Mouse (Mus musculus): ENCODE results near the gene Stx18.
A peak's percentile ranks its signal among the peaks of the same experiment; 100 is the strongest.

The Stx18 gene

GRCm38 (mm10) chr5:38038710-38039592 is at the start of gene Stx18:
Stx18 (plus strand) TSS chr5:38038742.
- DNase-seq, result peak; percentile 84

DNA sequence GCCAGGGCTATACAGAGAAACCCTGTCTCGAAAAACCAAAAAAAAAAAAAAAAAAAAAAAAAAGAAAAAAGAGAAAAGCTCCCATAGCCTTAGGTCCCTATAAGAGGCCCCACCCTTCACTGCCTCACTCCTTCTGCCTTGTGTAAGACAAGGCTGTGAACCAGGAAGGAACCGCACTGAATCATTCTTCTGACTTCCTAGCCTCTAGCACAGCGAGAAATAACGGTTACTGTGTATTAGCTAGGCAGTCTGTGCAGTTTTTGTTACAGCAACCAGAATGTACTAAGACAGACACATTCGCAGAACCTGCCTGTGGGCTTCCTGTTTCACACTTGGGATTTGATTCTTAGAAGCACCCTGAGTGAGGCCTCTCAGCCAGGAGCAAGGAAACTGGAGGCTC is 46.2 kb upstream of the Stx18 start:
- no peak for DNase-seq

- DNase-seq, result no peak
These were observed 39.7 kb upstream of the Stx18 start for GRCm38 (mm10) chr5:37998805-37999204.

- DNase-seq, result no peak
These were observed 36.0 kb upstream of the Stx18 start for GRCm38 (mm10) chr5:38002573-38002972.

- DNase-seq, result no peak
These were observed 33.8 kb upstream of the Stx18 start for GRCm38 (mm10) chr5:38004746-38005145.

DNA sequence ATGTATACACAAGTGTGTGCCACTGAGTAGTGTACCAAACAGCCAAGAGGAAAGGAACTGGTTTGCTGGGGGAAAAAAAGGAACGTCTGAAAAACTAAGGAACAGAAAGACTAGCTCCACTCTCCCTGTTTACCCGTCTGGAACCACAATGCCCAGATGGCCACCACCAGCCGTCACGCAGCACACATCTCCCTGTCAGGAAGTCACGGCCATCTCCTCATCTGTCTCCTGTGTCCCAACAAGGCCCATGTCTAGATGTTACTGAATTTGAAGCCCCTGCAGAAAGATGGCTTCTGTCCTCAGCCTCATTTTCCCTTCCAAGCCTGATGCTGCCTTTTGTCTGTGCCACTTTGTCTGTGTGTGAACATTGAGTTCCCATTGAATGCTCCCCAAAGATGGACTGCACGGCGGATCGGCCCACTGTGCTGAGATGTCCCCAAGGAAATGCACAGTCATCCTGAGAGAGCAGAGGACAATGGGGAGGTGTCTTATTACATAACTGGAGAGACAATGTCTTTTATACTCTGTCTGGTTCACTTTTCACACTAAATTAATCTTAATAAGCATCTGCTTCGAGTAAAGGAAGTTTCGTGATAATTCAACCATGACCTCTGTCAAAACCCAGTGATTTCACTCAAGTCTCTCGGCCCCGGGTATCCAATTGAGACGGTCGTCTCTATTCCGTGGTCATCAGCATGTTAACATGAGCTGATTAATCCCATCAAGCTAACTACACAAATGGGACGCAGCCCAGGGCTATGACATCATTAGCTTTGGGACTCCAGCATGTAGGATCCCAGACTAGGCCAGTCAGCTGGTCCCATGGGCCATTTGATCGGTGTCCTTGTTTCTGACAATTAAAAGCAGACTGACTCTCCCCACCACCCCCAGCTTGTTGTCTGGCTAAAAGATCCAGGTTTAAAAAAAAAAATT is 31.9 kb upstream of the Stx18 start:
- no peak for DNase-seq

GRCm38 (mm10) chr5:38009071-38009470 is 29.5 kb upstream of the Stx18 start:
- no peak for DNase-seq

DNA sequence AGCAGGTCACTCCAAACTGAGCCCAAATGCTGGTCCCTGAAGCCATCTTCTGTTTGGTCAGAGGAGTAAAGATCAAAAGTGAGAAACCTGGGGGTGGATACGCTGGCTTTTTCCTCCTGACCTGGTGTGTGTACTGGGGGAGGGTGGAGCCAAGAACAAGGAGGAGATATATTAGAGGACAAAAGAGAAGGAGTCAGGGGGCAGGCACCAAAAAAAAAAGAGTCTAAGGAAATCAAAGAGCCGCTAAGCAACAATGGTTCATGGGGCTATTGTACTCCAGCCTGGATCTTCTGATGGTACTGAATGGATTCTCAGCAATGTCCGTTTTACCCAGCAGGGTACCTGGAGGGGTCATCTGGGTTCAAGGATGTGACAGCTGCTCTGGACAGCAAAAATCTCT is 23.6 kb upstream of the Stx18 start:
- DNase-seq, result no peak

- no peak for DNase-seq
These were observed 21.6 kb upstream of the Stx18 start for GRCm38 (mm10) chr5:38016945-38017344.

GRCm38 (mm10) chr5:38027656-38028055 is 10.9 kb upstream of the Stx18 start:
- DNase-seq, result no peak

DNA sequence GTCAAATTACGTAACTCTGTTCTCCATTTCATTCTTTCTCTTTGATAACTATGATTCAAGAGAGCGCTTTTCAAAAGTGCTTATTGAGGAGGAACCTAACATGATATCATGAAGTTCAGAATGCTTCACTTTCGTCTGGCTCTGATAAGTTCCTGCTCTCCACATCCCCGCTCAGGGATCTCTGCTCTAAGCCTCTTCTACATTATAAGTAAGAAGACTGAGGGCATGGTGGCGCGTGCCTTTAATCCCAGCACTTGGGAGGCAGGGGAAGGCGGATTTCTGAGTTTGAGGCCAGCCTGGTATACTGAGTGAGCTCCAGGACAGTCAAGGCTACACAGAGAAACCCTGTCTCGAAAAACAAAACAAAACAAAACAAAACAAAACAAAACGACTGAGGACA is 268 bp upstream of the Stx18 start:
- DNase-seq, result peak; percentile 21

DNA sequence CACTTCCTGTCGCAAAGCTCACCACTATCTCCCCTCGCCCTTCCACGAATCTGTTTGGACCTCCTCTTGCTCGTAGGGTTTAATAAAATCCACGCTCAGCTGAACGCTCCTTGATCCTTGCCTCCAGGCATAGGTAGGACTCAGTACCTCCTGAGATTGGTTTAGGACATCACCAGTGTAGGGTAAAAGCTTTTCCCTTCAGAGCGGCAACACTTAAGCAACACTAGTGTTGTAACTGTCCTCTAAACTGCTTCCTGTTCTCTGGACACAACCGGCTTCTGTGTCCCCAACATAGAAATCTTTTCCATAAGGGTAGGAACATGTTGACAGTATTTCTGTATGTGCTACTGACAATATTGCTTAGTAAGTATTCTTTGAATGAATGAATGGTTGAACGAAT is 1.3 kb downstream of the Stx18 start:
- no peak for DNase-seq

- no peak for DNase-seq
These were observed 6.4 kb downstream of the Stx18 start for GRCm38 (mm10) chr5:38044923-38045322.

GRCm38 (mm10) chr5:38048177-38048576 is 9.6 kb downstream of the Stx18 start:
- no peak for DNase-seq

GRCm38 (mm10) chr5:38061051-38061450 is 22.5 kb downstream of the Stx18 start:
- no peak for DNase-seq

DNA sequence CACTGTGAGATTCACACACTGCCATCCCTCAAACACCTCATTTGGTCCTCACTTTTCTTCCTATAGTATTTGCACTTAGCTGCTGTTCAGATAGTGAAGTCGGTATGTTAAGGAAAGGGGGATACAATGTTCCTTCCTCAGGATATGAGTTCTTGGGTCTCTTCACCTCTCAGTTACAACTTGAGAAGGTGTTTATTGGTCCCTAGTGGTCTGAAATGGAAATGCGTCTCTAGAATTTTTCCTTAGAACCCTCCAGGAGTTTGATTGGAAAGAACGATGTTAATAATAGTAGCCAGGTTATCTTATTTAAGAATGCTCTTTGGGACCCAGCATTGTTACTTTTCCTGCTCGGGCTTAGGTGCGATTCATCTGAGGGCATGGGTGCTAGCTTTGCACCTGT is 24.2 kb downstream of the Stx18 start:
- peak; percentile 8 for DNase-seq

DNA sequence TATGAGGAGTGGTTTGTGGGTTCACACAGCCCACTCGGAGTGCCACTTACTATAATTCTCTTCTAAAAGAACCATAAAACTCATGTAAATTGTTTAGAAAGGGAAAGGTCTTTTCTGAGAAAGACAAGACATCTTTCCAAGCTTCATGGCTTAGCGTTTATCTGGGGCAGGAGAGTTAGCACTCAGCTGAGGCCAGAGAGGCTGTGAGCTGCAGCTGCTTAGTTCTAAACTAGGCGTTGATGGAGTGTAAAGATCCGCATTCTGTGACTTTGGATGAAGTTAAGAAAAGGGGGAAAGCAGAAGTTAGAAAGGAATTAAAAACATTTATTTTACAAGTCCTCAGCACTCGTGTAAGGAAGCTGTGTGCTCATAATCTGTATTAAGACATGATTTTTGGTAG is 24.8 kb downstream of the Stx18 start:
- DNase-seq, result no peak

DNA sequence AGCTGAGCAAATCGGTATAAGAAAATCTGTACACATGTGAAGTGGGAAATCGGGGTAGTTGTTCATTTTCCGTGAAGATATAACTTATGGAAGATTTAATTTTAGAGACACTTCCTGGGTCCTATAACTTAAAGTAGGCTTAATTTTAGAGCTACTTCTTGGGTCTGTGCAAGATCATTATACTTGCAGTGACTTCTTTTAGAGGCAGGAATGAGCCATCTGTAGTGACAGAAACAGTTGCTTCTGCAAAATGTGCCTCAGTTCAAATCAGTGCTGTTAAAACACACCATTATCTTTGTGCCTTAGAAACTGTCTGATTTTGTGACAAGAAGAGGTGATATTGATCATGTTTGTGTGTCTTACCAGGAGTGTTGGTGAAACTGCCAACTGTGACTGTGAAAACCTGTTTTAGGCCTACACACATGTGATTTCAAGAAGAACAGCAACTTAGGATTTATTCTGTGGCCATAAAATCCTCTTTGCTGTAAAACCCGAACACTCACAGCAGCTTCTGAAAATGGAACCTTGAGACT is 25.6 kb downstream of the Stx18 start:
- DNase-seq, result no peak

DNA sequence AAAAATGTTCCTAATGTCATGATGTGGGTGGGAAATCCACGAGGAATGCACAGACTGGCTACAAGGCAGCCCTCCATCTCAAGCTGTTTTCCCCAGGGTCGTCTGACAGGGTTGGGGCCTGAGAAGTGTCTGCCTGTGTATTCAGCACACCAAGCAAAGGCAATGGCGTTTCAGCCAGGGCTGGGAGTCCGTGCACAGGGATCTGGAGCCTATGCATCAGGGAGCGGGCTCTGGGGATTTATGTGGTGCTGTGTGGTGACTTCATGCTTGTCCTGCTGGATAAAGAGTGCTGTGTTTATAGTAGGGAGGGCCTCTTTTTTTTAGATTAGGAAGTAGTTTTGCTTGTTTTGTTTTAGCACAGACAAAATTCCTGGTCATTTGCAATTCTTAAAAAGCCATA is 26.2 kb downstream of the Stx18 start:
- no peak for DNase-seq

DNA sequence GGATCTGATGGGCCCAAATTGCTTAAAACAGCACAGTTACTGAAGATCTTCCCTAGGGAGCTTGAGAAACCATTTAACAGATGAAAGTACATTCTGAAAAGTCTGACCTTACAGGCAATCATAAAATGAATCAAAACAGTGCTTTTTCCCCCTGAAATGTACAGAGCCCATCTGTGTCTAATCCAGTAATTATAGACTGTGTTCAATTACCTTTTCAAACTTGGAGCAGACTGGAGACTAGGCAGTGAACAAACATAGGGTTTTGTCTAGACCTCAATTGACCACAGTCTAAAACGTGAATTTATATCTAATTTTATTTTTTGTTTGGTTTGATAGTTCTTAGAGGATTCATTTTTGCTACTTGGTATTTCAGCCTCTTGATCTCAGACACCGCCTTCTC is 26.9 kb downstream of the Stx18 start:
- no peak for DNase-seq

GRCm38 (mm10) chr5:38066606-38067005 is 28.1 kb downstream of the Stx18 start:
- DNase-seq, result peak; percentile 32

- no peak for DNase-seq
These were observed 37.8 kb downstream of the Stx18 start for GRCm38 (mm10) chr5:38076326-38076725.

DNA sequence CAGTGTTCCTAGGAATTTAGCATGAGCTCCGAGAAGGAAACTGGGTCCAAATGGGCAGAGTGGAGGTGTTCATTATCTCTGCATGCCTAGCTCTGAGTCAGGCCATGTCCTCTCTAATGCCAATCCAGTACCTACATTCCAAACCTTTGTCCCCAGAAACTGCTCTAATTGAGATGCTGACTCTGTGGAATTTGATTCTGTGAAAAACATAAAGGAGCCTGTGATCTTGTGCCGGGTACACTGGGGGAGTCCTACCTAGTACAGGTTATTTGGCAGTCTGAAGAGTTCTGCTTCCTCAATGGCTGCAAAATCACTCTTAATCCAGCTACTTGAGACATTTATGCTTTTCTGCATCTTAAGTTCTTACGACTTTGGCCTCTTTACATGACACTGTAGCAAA is 40.0 kb downstream of the Stx18 start:
- DNase-seq, result no peak

GRCm38 (mm10) chr5:38080472-38080871 is 41.9 kb downstream of the Stx18 start:
- no peak for DNase-seq
